Mouse (Mus musculus) Patski (cell line): ENCODE data around the gene Ccdc9b. TPM values are rescaled to one million over a fixed set of nuclear protein-coding genes. Genes with fewer than 3 reads are reported as not detected.

ENCODE experiments used
- ATAC-seq: fragments of 100-300 bp; one replicate; pipeline ENCODE4 v1.8.0; 2021
- CTCF ChIA-PET: fragments of 350-600 bp; sonication (Branson Sonifier 250); formaldehyde crosslinking; loops from one replicate; lab custom pipeline; 2022; ENCODE audit warnings: inconsistent platforms; lab: Charles Lee
- POLR2A ChIA-PET: fragments of 350-600 bp; sonication (Branson Sonifier 250); formaldehyde crosslinking; loops from one replicate; lab custom pipeline; 2022; ENCODE audit warnings: antibody characterized with exemption, inconsistent platforms; lab: Charles Lee
- DNase-seq: peaks from one replicate; pipeline ENCODE4 v3.0.0-alpha.2; 2011; ENCODE audit warnings: low read depth, low spot score
- H3K27me3 ChIP-seq: fragments of 371-371 bp; one replicate; pipeline ENCODE4 v1.5.1; 2021
- CTCF ChIP-seq: fragments of 100-300 bp; IDR thresholded peaks from one replicate; pipeline ENCODE4 v1.5.1; 2021
- in situ Hi-C: fragments of 300-500 bp; cut with MboI; formaldehyde crosslinking; loops from 3 replicates; pipeline ENCODE4 v1.11.1; 2018; ENCODE audit warnings: low pct_unique_long_range_greater_than_20kb, mixed read lengths
- polyA plus RNA-seq: library from polyadenylated mRNA; unstranded; gene quantifications from one replicate; pipeline ENCODE4 v1.2.3, GENCODE M21; 2021

Gene Ccdc9b
- polyA plus RNA-seq, 1 experiment from 2014 or later = 31.5 TPM

- POLR2A ChIA-PET = no interaction called here
- CTCF ChIA-PET = no interaction called here
- in situ Hi-C loops = loop anchor here (5.0 to 25.0 kb wide), 2 partner anchors 90 to 240 kb away; partner anchors contain the start of gene Srp14
- no peak for TF ChIP-seq CTCF
- no peak for DNase-seq
- peaks cover 16% of the 10 kb centered on the region for H3K27me3 ChIP-seq
- no peak for ATAC-seq
These were observed 35.6 kb downstream of the Ccdc9b start for GRCm38 (mm10) chr2:118726873-118727272.

GRCm38 (mm10) chr2:118725511-118725910 is 37.0 kb downstream of the Ccdc9b start:
- no peak for ATAC-seq
- in situ Hi-C loops = loop anchor here (5.0 to 25.0 kb wide), 2 partner anchors 88 to 238 kb away; partner anchors contain the start of gene Srp14
- CTCF ChIA-PET = interaction anchor here (0.8 to 1.3 kb wide), 2 partner anchors 15 to 88 kb away, joined by 3 to 4 read pairs; no protein-coding TSS in a partner anchor
- H3K27me3 ChIP-seq = peaks cover 16% of the 10 kb centered on the region
- no peak for DNase-seq
- POLR2A ChIA-PET = no interaction called here
- TF ChIP-seq CTCF = no peak

- TF ChIP-seq CTCF = no peak
- in situ Hi-C loops = no loop called here
- ChIA-PET CTCF (interaction anchor here (1.0 to 1.5 kb wide), 4 partner anchors 28 to 164 kb away, joined by 3 to 4 read pairs (median 3); no protein-coding TSS in a partner anchor), POLR2A (interaction anchor here (0.5 kb wide), 1 partner anchor 191 kb away, joined by 5 read pairs; no protein-coding TSS in a partner anchor)
- ATAC-seq (no peak), DNase-seq (no peak)
- peaks cover 28% of the 10 kb centered on the region for H3K27me3 ChIP-seq
These were observed 38.6 kb downstream of the Ccdc9b start for GRCm38 (mm10) chr2:118723693-118724486.

- no peak for ATAC-seq
- H3K27me3 ChIP-seq = peaks cover 43% of the 10 kb centered on the region
- no peak for TF ChIP-seq CTCF
- ChIA-PET POLR2A (no interaction called here), CTCF (no interaction called here)
- DNase-seq = no peak
- in situ Hi-C loops = no loop called here
These were observed 45.8 kb downstream of the Ccdc9b start for GRCm38 (mm10) chr2:118716677-118717076.

GRCm38 (mm10) chr2:118714230-118714629 is 48.2 kb downstream of the Ccdc9b start:
- no peak for TF ChIP-seq CTCF
- ATAC-seq = no peak
- in situ Hi-C loops = no loop called here
- ChIA-PET POLR2A (no interaction called here), CTCF (interaction anchor here (1.3 kb wide), 1 partner anchor 14 kb away, joined by 3 read pairs; no protein-coding TSS in a partner anchor)
- no peak for DNase-seq
- H3K27me3 ChIP-seq = peaks cover 48% of the 10 kb centered on the region

GRCm38 (mm10) chr2:118713631-118714030 is 48.8 kb downstream of the Ccdc9b start:
- DNase-seq (no peak), ATAC-seq (no peak)
- ChIA-PET CTCF (interaction anchor here (1.3 kb wide), 1 partner anchor 14 kb away, joined by 3 read pairs; no protein-coding TSS in a partner anchor), POLR2A (no interaction called here)
- in situ Hi-C loops = no loop called here
- no peak for TF ChIP-seq CTCF
- peaks cover 48% of the 10 kb centered on the region for H3K27me3 ChIP-seq

GRCm38 (mm10) chr2:118711038-118711494 is 51.4 kb downstream of the Ccdc9b start:
- CTCF ChIA-PET = interaction anchor here (1.1 kb wide), 2 partner anchors 11 to 14 kb away, joined by 3 to 4 read pairs; no protein-coding TSS in a partner anchor
- POLR2A ChIA-PET = no interaction called here
- TF ChIP-seq CTCF = no peak
- peaks cover 37% of the 10 kb centered on the region for H3K27me3 ChIP-seq
- DNase-seq = no peak
- no peak for ATAC-seq
- in situ Hi-C loops = no loop called here

- peaks cover 36% of the 10 kb centered on the region for H3K27me3 ChIP-seq
- DNase-seq (no peak), ATAC-seq (no peak)
- in situ Hi-C loops = no loop called here
- CTCF ChIA-PET = no interaction called here
- POLR2A ChIA-PET = no interaction called here
- TF ChIP-seq CTCF = no peak
These were observed 52.7 kb downstream of the Ccdc9b start for GRCm38 (mm10) chr2:118709655-118710221.

GRCm38 (mm10) chr2:118708472-118708871 is 54.0 kb downstream of the Ccdc9b start:
- DNase-seq = no peak
- CTCF ChIA-PET = no interaction called here
- POLR2A ChIA-PET = interaction anchor here (0.6 kb wide), 1 partner anchor 191 kb away, joined by 3 read pairs; no protein-coding TSS in a partner anchor
- peaks cover 46% of the 10 kb centered on the region for H3K27me3 ChIP-seq
- ATAC-seq = no peak
- in situ Hi-C loops = no loop called here
- no peak for TF ChIP-seq CTCF

GRCm38 (mm10) chr2:118706436-118706835 is 56.0 kb downstream of the Ccdc9b start:
- TF ChIP-seq CTCF = no peak
- ATAC-seq (no peak), DNase-seq (no peak)
- in situ Hi-C loops = no loop called here
- CTCF ChIA-PET = interaction anchor here (1.2 to 1.6 kb wide), 2 partner anchors 37 to 69 kb away, joined by 3 to 4 read pairs; no protein-coding TSS in a partner anchor
- H3K27me3 ChIP-seq = peaks cover 59% of the 10 kb centered on the region
- POLR2A ChIA-PET = interaction anchor here (0.6 kb wide), 1 partner anchor 35 kb away, joined by 3 read pairs; no protein-coding TSS in a partner anchor

Other genes starting within 250 kb of the Ccdc9b start
- gene Bmf, start 213.0 kb downstream of the Ccdc9b start, polyA plus RNA-seq = 12.0 TPM
- gene Bub1b, start 164.4 kb downstream of the Ccdc9b start, polyA plus RNA-seq = 44.8 TPM
- 0.15 TPM for gene Pak6, start 99.4 kb downstream of the Ccdc9b start, polyA plus RNA-seq
- 0.01 TPM for gene Ankrd63, start 58.7 kb downstream of the Ccdc9b start, polyA plus RNA-seq
- 0.03 TPM for gene Plcb2, start 34.2 kb downstream of the Ccdc9b start, polyA plus RNA-seq
- gene Inafm2, start 16.9 kb downstream of the Ccdc9b start, polyA plus RNA-seq = 25.9 TPM
- gene Phgr1, start 10.1 kb upstream of the Ccdc9b start, polyA plus RNA-seq = not detected
- gene Disp2, start 17.1 kb upstream of the Ccdc9b start, polyA plus RNA-seq = 0.03 TPM
- 64.4 TPM for gene Knstrn, start 51.3 kb upstream of the Ccdc9b start, polyA plus RNA-seq
- 36.8 TPM for gene Ivd, start 99.3 kb upstream of the Ccdc9b start, polyA plus RNA-seq
- gene Bahd1, start 137.7 kb upstream of the Ccdc9b start, polyA plus RNA-seq = 22.9 TPM
- 32.3 TPM for gene Chst14, start 163.8 kb upstream of the Ccdc9b start, polyA plus RNA-seq